Mouse (Mus musculus): Measurements from ENCODE around the gene Clic6. TPM values are rescaled to one million over a fixed set of nuclear protein-coding genes. Genes with fewer than 3 reads are reported as not detected.

Gene Clic6
- polyA plus RNA-seq (2012; rRNA removed) (2.2 and 2.7 TPM in 2 replicates), polyA plus RNA-seq (2014; fragmentation: Nextera tagmentation; extraction: Ambion mirVana) (1.5 and 2.3 TPM in 2 replicates)

DNA sequence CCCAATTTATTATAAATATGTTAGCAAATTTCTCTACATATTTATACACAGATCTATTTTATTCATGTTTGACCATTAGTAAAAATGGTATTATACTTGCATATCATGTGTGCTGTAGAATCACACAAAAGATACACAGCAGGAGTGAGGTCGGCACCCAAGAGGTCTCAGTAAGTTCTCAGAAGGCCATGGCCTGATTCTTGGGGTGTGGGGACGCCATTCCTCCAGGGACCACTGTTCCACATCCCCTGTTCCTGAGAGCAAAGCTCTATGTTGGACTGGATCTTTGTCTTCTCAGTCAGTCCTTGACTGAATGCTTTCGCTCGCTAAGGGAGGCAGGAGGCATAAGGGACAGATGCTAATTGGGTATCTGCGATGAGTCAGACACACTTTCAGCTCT, at the start of gene Clic6:
Gene Clic6 (plus strand): TSS at position 301 of the 400 bp plus-strand sequence.
- no peak within 1 kb of the TSS for H3K4me3 ChIP-seq (replicated peaks; ENCODE audit: low read length)
- DNase-seq (ENCODE audit: low spot score) (no peak), ATAC-seq (ENCODE audit: low FRiP score, low read depth) (no peak)
- H3K9me3 ChIP-seq (ENCODE audit: control insufficient read depth, low read length) = no peaks in the 10 kb centered on the region
- no peaks in the 10 kb centered on the region for H3K36me3 ChIP-seq (ENCODE audit: control insufficient read depth, insufficient read depth, low read length)
- TF ChIP-seq POLR2A (IDR thresholded peaks at IDR 0.05; ENCODE audit: borderline replicate concordance, extremely low read depth, insufficient read depth, insufficient read length) = no peak
- H3K27me3 ChIP-seq (ENCODE audit: control insufficient read depth, insufficient read depth, low read length) = no peaks in the 10 kb centered on the region
- no peaks in the 10 kb centered on the region for H3K4me1 ChIP-seq (ENCODE audit: control insufficient read depth, insufficient read depth, low read length)
- H3K4me2 ChIP-seq (replicated peaks; ENCODE audit: low read depth, low read length, severe bottlenecking) = no peak within 1 kb of the TSS
- no peak within 1 kb of the TSS for H3K9ac ChIP-seq (ENCODE audit: low read depth, low read length, severe bottlenecking)
- WGBS = 89% methylated on average over 5 of the region's 5 CpGs
- no peak within 1 kb of the TSS for H3K27ac ChIP-seq (replicated peaks; ENCODE audit: low read depth, low read length)

DNA sequence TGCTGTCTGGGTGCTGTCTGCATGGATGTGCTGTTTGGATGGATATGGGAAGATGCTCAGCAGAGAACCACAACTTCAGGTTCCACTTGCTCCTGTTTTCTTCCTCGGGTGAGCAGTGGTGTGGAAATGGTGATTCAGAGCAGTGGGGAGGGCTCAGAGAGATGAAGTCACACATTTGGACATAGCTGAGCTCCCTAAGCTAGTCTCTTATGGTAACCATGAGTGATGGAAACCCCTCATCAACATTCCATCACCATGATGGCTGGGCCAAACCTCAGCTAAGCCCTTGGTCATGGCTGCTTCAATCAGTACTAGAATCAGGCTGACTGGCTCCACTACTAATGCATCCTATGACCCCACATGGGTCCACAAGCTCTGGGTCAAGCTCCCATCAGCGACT, 45.8 kb upstream of the Clic6 start:
- Histone ChIP-seq H3K9me3 (ENCODE audit: control insufficient read depth, low read length) (no peaks in the 10 kb centered on the region), H3K4me2 (replicated peaks; ENCODE audit: low read depth, low read length, severe bottlenecking) (no peak overlapping the region), H3K27ac (replicated peaks; ENCODE audit: low read depth, low read length) (no peak overlapping the region), H3K4me1 (ENCODE audit: control insufficient read depth, insufficient read depth, low read length) (peaks cover 19% of the 10 kb centered on the region; the same call in 1 of the 2 replicates), H3K27me3 (ENCODE audit: control insufficient read depth, insufficient read depth, low read length) (no peaks in the 10 kb centered on the region), H3K36me3 (ENCODE audit: control insufficient read depth, insufficient read depth, low read length) (peaks cover 3% of the 10 kb centered on the region; the same call in 1 of the 2 replicates), H3K9ac (ENCODE audit: low read depth, low read length, severe bottlenecking) (no peak overlapping the region), H3K4me3 (replicated peaks; ENCODE audit: low read length) (no peak overlapping the region)
- ATAC-seq (ENCODE audit: low FRiP score, low read depth) = no peak
- no peak for TF ChIP-seq POLR2A (IDR thresholded peaks at IDR 0.05; ENCODE audit: borderline replicate concordance, extremely low read depth, insufficient read depth, insufficient read length)
- WGBS = 65% methylated on average over 2 of the region's 2 CpGs
- no peak for DNase-seq (ENCODE audit: low spot score)

DNA sequence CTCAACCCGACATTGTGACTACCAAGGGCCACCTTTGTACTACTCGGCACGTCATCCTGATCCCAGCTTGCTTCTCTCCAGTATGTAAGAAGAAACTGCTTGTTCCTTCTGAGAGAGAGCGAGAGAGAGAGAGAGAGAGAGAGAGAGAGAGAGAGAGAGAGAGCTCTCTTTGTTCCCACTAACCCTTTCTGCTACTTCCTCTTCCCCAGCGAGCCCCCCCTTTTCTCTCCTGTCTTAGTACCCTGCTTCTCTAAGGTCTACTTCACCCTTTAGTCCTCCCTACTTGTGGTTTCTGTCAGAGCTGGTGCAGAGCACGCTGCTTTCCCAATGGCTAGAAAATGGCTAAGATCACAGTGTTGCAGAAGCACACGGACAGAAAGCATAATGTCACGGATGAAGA, 45.3 kb upstream of the Clic6 start:
- DNase-seq (ENCODE audit: low spot score) (no peak), ATAC-seq (ENCODE audit: low FRiP score, low read depth) (no peak)
- 80% methylated on average over 8 of the region's 8 CpGs for WGBS
- no peak overlapping the region for H3K9ac ChIP-seq (ENCODE audit: low read depth, low read length, severe bottlenecking)
- no peaks in the 10 kb centered on the region for H3K9me3 ChIP-seq (ENCODE audit: control insufficient read depth, low read length)
- H3K4me1 ChIP-seq (ENCODE audit: control insufficient read depth, insufficient read depth, low read length) = peaks cover 19% of the 10 kb centered on the region; the same call in 1 of the 2 replicates
- H3K4me3 ChIP-seq (replicated peaks; ENCODE audit: low read length) = no peak overlapping the region
- TF ChIP-seq POLR2A (IDR thresholded peaks at IDR 0.05; ENCODE audit: borderline replicate concordance, extremely low read depth, insufficient read depth, insufficient read length) = no peak
- no peak overlapping the region for H3K4me2 ChIP-seq (replicated peaks; ENCODE audit: low read depth, low read length, severe bottlenecking)
- peaks cover 3% of the 10 kb centered on the region; the same call in 1 of the 2 replicates for H3K36me3 ChIP-seq (ENCODE audit: control insufficient read depth, insufficient read depth, low read length)
- H3K27me3 ChIP-seq (ENCODE audit: control insufficient read depth, insufficient read depth, low read length) = no peaks in the 10 kb centered on the region
- no peak overlapping the region for H3K27ac ChIP-seq (replicated peaks; ENCODE audit: low read depth, low read length)

DNA sequence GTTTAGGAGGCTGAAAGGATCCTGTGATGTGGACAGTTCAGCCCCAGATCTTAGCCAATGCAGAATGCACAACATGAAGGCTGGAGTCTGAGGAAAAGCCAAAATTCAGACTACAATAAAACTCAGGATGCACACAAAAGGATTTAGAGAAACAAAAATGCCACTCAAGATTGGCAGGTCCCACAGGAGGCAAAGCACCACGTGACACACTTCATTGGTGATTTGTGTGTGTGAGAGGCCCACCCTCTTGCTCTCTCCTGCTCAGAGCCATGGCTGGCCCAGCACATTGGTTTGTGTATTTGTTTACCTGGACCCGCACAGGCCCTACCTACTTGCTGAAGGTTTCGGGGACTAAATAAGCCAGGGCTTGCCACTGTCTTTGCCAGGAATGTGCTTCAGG, 44.3 kb upstream of the Clic6 start:
- DNase-seq (ENCODE audit: low spot score) (no peak), ATAC-seq (ENCODE audit: low FRiP score, low read depth) (no peak)
- Histone ChIP-seq H3K4me3 (replicated peaks; ENCODE audit: low read length) (no peak overlapping the region), H3K4me2 (replicated peaks; ENCODE audit: low read depth, low read length, severe bottlenecking) (no peak overlapping the region), H3K9me3 (ENCODE audit: control insufficient read depth, low read length) (no peaks in the 10 kb centered on the region), H3K36me3 (ENCODE audit: control insufficient read depth, insufficient read depth, low read length) (peaks cover 3% of the 10 kb centered on the region; the same call in 1 of the 2 replicates), H3K27ac (replicated peaks; ENCODE audit: low read depth, low read length) (no peak overlapping the region), H3K27me3 (ENCODE audit: control insufficient read depth, insufficient read depth, low read length) (no peaks in the 10 kb centered on the region), H3K9ac (ENCODE audit: low read depth, low read length, severe bottlenecking) (no peak overlapping the region), H3K4me1 (ENCODE audit: control insufficient read depth, insufficient read depth, low read length) (peaks cover 19% of the 10 kb centered on the region; the same call in 1 of the 2 replicates)
- WGBS = 63% methylated on average over 3 of the region's 3 CpGs
- TF ChIP-seq POLR2A (IDR thresholded peaks at IDR 0.05; ENCODE audit: borderline replicate concordance, extremely low read depth, insufficient read depth, insufficient read length) = no peak

DNA sequence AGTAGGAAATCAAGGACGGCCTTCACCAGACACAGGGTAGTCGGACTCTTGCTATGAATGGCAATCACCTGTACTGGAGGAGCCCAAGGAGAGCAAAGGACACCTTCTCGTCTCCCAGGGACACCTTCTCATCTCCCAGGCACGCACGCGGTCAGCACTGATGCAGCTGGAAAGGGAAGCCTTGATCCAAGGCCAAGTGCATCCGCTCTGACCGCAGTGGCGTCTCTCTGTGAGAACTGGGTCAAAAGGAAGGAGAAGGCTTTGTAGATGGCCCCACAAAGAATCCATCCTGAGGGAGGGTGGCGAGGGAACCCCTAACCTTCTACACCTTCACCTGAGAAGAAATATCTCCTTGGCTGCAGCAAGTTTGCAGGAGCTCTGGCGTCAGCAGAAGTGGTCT, 43.4 kb upstream of the Clic6 start:
- H3K4me1 ChIP-seq (ENCODE audit: control insufficient read depth, insufficient read depth, low read length) = peaks cover 19% of the 10 kb centered on the region; the same call in 1 of the 2 replicates
- WGBS = 87% methylated on average over 11 of the region's 11 CpGs
- H3K27me3 ChIP-seq (ENCODE audit: control insufficient read depth, insufficient read depth, low read length) = no peaks in the 10 kb centered on the region
- no peak overlapping the region for H3K9ac ChIP-seq (ENCODE audit: low read depth, low read length, severe bottlenecking)
- no peaks in the 10 kb centered on the region for H3K36me3 ChIP-seq (ENCODE audit: control insufficient read depth, insufficient read depth, low read length)
- H3K4me3 ChIP-seq (replicated peaks; ENCODE audit: low read length) = no peak overlapping the region
- H3K4me2 ChIP-seq (replicated peaks; ENCODE audit: low read depth, low read length, severe bottlenecking) = no peak overlapping the region
- TF ChIP-seq POLR2A (IDR thresholded peaks at IDR 0.05; ENCODE audit: borderline replicate concordance, extremely low read depth, insufficient read depth, insufficient read length) = no peak
- H3K9me3 ChIP-seq (ENCODE audit: control insufficient read depth, low read length) = no peaks in the 10 kb centered on the region
- DNase-seq (ENCODE audit: low spot score) (no peak), ATAC-seq (ENCODE audit: low FRiP score, low read depth) (no peak)
- H3K27ac ChIP-seq (replicated peaks; ENCODE audit: low read depth, low read length) = no peak overlapping the region

Measured in limb, embryonic 14.5 days (tissue).